In genomic region chr11:20913598-20914296, GRCm38 (mm10) we compare ENCODE assay signal across 8 mouse cellular contexts.
DNase-seq lines count a peak whose midpoint lies in the region; ATAC-seq and TF ChIP-seq lines count a peak whose summit lies in the region.

No protein-coding gene starts in this region.

- DNase-seq in CD4-positive helper T cell, adult 2 months (ENCODE audit: low read depth, low spot score): peak; percentile 82
- peak; percentile 91 for DNase-seq in heart, embryonic 10.5 days (ENCODE audit: low spot score)
- peak; percentile 74 for DNase-seq in liver, embryonic 11.5 days (ENCODE audit: low spot score)
- DNase-seq in spleen, postnatal 36 days (ENCODE audit: low spot score in 2 of 2): peak; percentile 77 to 84

- ATAC-seq in embryonic facial prominence, embryonic 13.5 days (ENCODE audit: insufficient number of reproducible peaks, insufficient read depth, low FRiP score, low TSS enrichment, low read depth): no peak
- peak; percentile 30; the same call in 1 of the 2 replicates for ATAC-seq in kidney, embryonic 15.5 days (replicated peaks; ENCODE audit: low FRiP score)
- no peak for ATAC-seq in liver, embryonic 11.5 days (replicated peaks; ENCODE audit: low FRiP score)
- ATAC-seq in monocyte, adult 5-6 weeks (replicated peaks; ENCODE audit: insufficient number of reproducible peaks, low FRiP score, low TSS enrichment, poor library complexity, severe bottlenecking): peak; percentile 79

- no peaks in the 10 kb centered on the region for H3K9me3 ChIP-seq in embryonic facial prominence, embryonic 13.5 days
- no peaks in the 10 kb centered on the region for H3K9me3 ChIP-seq in heart, embryonic 10.5 days
- no peaks in the 10 kb centered on the region for H3K9me3 ChIP-seq in kidney, embryonic 15.5 days (replicated peaks)
- no peaks in the 10 kb centered on the region for H3K9me3 ChIP-seq in liver, embryonic 11.5 days (ENCODE audit: control insufficient read depth, low read length)

- 20% methylated on average over 8 of the region's 8 CpGs for WGBS in bone marrow, adult 2 months
- WGBS in embryonic facial prominence, embryonic 13.5 days: 13% methylated on average over 8 of the region's 8 CpGs
- WGBS in heart, embryonic 10.5 days: 23% methylated on average over 8 of the region's 8 CpGs
- 24% methylated on average over 8 of the region's 8 CpGs for WGBS in kidney, embryonic 15.5 days
- 21% methylated on average over 8 of the region's 8 CpGs for WGBS in liver, embryonic 11.5 days

- H3K36me3 ChIP-seq in embryonic facial prominence, embryonic 13.5 days: no peaks in the 10 kb centered on the region
- no peaks in the 10 kb centered on the region for H3K36me3 ChIP-seq in heart, embryonic 10.5 days
- H3K36me3 ChIP-seq in kidney, embryonic 15.5 days: no peaks in the 10 kb centered on the region
- no peaks in the 10 kb centered on the region for H3K36me3 ChIP-seq in liver, embryonic 11.5 days (ENCODE audit: control insufficient read depth, insufficient read depth, low read length)

- H3K9ac ChIP-seq in embryonic facial prominence, embryonic 13.5 days: no peak overlapping the region
- no peak overlapping the region for H3K9ac ChIP-seq in kidney, embryonic 15.5 days
- H3K9ac ChIP-seq in liver, embryonic 11.5 days (ENCODE audit: low read depth, low read length): no peak overlapping the region

- TF ChIP-seq CTCF in bone marrow, adult 2 months (IDR thresholded peaks at IDR 0.05; ENCODE audit: control insufficient read depth, insufficient read depth, low read length): peak; percentile 97

- H3K27ac ChIP-seq in bone marrow, adult 2 months (ENCODE audit: control insufficient read depth, insufficient read depth, low read depth, low read length, poor library complexity): no peak overlapping the region
- H3K27ac ChIP-seq in embryonic facial prominence, embryonic 13.5 days: peak overlapping the region; percentile 11; the same call in 1 of the 2 replicates
- H3K27ac ChIP-seq in heart, embryonic 10.5 days: peak overlapping the region; percentile 81
- no peak overlapping the region; the same call in 1 of the 2 replicates for H3K27ac ChIP-seq in kidney, embryonic 15.5 days
- H3K27ac ChIP-seq in liver, embryonic 11.5 days (ENCODE audit: low read depth, low read length): no peak overlapping the region

- peaks cover 4% of the 10 kb centered on the region; the same call in 1 of the 2 replicates for H3K4me1 ChIP-seq in bone marrow, adult 2 months (ENCODE audit: control insufficient read depth, insufficient read depth, low read length)
- H3K4me1 ChIP-seq in embryonic facial prominence, embryonic 13.5 days: peaks cover 35% of the 10 kb centered on the region
- H3K4me1 ChIP-seq in heart, embryonic 10.5 days: peaks cover 26% of the 10 kb centered on the region
- peaks cover 45% of the 10 kb centered on the region for H3K4me1 ChIP-seq in kidney, embryonic 15.5 days
- peaks cover 36% of the 10 kb centered on the region for H3K4me1 ChIP-seq in liver, embryonic 11.5 days (replicated peaks; ENCODE audit: control insufficient read depth, insufficient read depth, low read length)

- no peak for TF ChIP-seq POLR2A in bone marrow, adult 2 months (IDR thresholded peaks at IDR 0.05; ENCODE audit: borderline replicate concordance, control insufficient read depth, low read depth, low read length)

- H3K27me3 ChIP-seq in embryonic facial prominence, embryonic 13.5 days: no peaks in the 10 kb centered on the region
- no peaks in the 10 kb centered on the region for H3K27me3 ChIP-seq in heart, embryonic 10.5 days (ENCODE audit: insufficient read depth, poor library complexity, severe bottlenecking)
- no peaks in the 10 kb centered on the region for H3K27me3 ChIP-seq in kidney, embryonic 15.5 days
- H3K27me3 ChIP-seq in liver, embryonic 11.5 days (replicated peaks; ENCODE audit: control insufficient read depth, insufficient read depth, low read length): no peaks in the 10 kb centered on the region

- no peak overlapping the region for H3K4me2 ChIP-seq in embryonic facial prominence, embryonic 13.5 days
- H3K4me2 ChIP-seq in kidney, embryonic 15.5 days: no peak overlapping the region
- H3K4me2 ChIP-seq in liver, embryonic 11.5 days: no peak overlapping the region

- no peak overlapping the region for H3K4me3 ChIP-seq in bone marrow, adult 2 months (replicated peaks; ENCODE audit: control insufficient read depth, low read depth, low read length)
- no peak overlapping the region for H3K4me3 ChIP-seq in embryonic facial prominence, embryonic 13.5 days
- no peak overlapping the region for H3K4me3 ChIP-seq in heart, embryonic 10.5 days
- H3K4me3 ChIP-seq in kidney, embryonic 15.5 days (replicated peaks): no peak overlapping the region
- H3K4me3 ChIP-seq in liver, embryonic 11.5 days (ENCODE audit: low read depth, low read length): no peak overlapping the region

Comparison
In these comparisons a context has a peak if more than half of its experiments do, and no peak if none do; other contexts are left out.
1. H3K27ac ChIP-seq: peak in embryonic facial prominence, embryonic 13.5 days (single experiment) and heart, embryonic 10.5 days (single experiment); none in bone marrow, adult 2 months (single experiment), kidney, embryonic 15.5 days (single experiment) and liver, embryonic 11.5 days (single experiment).
2. ATAC-seq: peak in kidney, embryonic 15.5 days (single experiment) and monocyte, adult 5-6 weeks (single experiment); none in embryonic facial prominence, embryonic 13.5 days (single experiment) and liver, embryonic 11.5 days (single experiment).
3. Peak in every context shown above with its lines, with median percentiles within 50 percentile points of each other: DNase-seq.